In the genomic region with DNA sequence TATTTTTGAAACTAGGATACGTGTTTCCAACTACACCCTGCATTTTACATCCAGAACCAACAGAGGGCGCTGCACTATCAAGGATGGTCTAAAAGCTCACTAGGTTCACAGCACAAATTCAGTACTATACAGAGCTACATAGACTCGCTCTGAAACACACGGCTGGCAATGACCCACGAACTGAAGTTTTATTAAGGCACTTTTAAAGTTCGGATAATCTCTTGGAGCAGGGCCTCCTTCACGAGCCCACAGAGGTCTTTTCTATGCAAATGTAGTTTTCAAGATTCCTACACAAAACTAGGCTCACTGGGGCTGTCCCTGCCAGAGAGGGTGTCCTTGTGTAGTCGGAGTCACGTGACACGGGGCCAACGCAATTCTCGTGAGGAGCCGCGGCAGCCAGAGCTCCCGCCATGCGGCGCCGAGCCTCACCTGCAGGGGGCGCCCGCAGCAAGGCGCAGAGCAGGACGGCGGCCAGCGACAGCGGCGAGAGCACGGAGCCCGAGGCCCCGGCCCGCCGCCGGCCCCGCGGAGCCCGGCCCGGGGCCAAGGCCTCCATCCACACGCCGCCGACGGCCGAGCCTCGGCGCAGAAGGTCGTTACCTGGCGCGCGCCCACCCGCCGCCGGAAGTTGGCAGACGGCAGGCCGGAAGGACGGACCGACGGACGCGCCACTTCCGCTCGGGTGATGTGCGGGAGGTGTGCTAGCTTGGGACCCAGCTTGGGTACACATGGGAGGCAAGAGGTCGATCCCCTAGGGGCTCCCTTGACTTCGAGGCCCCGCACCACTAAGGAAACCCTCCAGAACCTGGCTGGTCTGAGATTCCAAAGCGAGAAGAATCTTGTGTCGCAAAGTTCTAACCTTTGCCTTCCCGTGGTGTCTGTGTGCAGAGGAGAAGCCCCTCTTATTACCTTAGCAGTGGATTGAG, we compare ENCODE assay signal across 7 mouse cellular contexts. TPM values are rescaled to one million over a fixed set of nuclear protein-coding genes. Genes with fewer than 3 reads are reported as not detected.
DNase-seq lines count a peak whose midpoint lies in the region; ATAC-seq lines count a peak whose summit lies in the region.

TSS of gene Spata48 (plus strand) at position 460 of the 926 bp plus-strand sequence.
TSS of gene Zpbp (minus strand) at position 774 of the 926 bp plus-strand sequence.

- peak; percentile 74 to 86 for DNase-seq in adrenal gland, adult 18-20 months (ENCODE audit: low spot score in 2 of 2)
- peak; percentile 94 for DNase-seq in embryo, embryonic 11 days
- DNase-seq in gastrocnemius, postnatal 36 days: peak; percentile 65 to 74
- peak; percentile 91 to 92 for DNase-seq in left cerebral cortex, postnatal 25 days (ENCODE audit: low spot score in 2 of 2)
- DNase-seq in midbrain, embryonic 10.5 days (ENCODE audit: low spot score): peak; percentile 92
- peak; percentile 69 for DNase-seq in skeletal muscle tissue, adult 2 months (ENCODE audit: low read depth, low spot score)

- H3K9ac ChIP-seq in intestine, embryonic 15.5 days: peak within 1 kb of the TSS; percentile 64

- intact Hi-C loops in gastrocnemius, postnatal 36 days (cut with DNase I): no loop called here
- intact Hi-C loops in left cerebral cortex, postnatal 25 days (cut with DNase I): loop anchor here (2.0 kb wide), 1 partner anchor 325 kb away; no protein-coding TSS in a partner anchor

- WGBS in intestine, embryonic 15.5 days: 3% methylated on average over 66 of the region's 66 CpGs
- whole genome bisulfite sequencing in midbrain, embryonic 10.5 days: 4% methylated on average over 66 of the region's 66 CpGs

- H3K4me2 ChIP-seq in intestine, embryonic 15.5 days (replicated peaks): peak within 1 kb of the TSS; percentile 80

- peak; percentile 99 for ATAC-seq in intestine, embryonic 15.5 days

- H3K4me1 ChIP-seq in intestine, embryonic 15.5 days (replicated peaks): no peaks in the 10 kb centered on the region
- peaks cover 8% of the 10 kb centered on the region for H3K4me1 ChIP-seq in midbrain, embryonic 10.5 days

- H3K4me3 ChIP-seq in intestine, embryonic 15.5 days (replicated peaks): peak within 1 kb of the TSS; percentile 64
- peak within 1 kb of the TSS; percentile 66 for H3K4me3 ChIP-seq in midbrain, embryonic 10.5 days

- H3K27me3 ChIP-seq in intestine, embryonic 15.5 days (replicated peaks): no peaks in the 10 kb centered on the region
- H3K27me3 ChIP-seq in midbrain, embryonic 10.5 days (ENCODE audit: low read depth, poor library complexity, severe bottlenecking): no peaks in the 10 kb centered on the region

- no peaks in the 10 kb centered on the region for H3K9me3 ChIP-seq in intestine, embryonic 15.5 days
- no peaks in the 10 kb centered on the region for H3K9me3 ChIP-seq in midbrain, embryonic 10.5 days (replicated peaks)

- H3K36me3 ChIP-seq in intestine, embryonic 15.5 days: no peaks in the 10 kb centered on the region
- no peaks in the 10 kb centered on the region for H3K36me3 ChIP-seq in midbrain, embryonic 10.5 days

- peak within 1 kb of the TSS; percentile 49 for H3K27ac ChIP-seq in intestine, embryonic 15.5 days
- H3K27ac ChIP-seq in midbrain, embryonic 10.5 days (replicated peaks): peak within 1 kb of the TSS; percentile 88

RNA-seq across cellular contexts. Expression of gene Spata48, which starts in this region (rescaled TPM):
- 1 to 10 TPM in 1 of 2 experiments, under 1 TPM in 1; 0.27 to 1.3 TPM for total RNA-seq in adrenal gland, adult 18-20 months (2021)
- total RNA-seq in gastrocnemius, postnatal 36 days (2021): under 1 TPM in 1 of 2 experiments, not detected in 1; 0.51 TPM
- polyA plus RNA-seq in intestine, embryonic 15.5 days (2015; fragmentation: Nextera tagmentation; extraction: Ambion mirVana): 0.98 TPM in 1 of 2 replicates, not detected in the other
- 1 to 10 TPM; 2.2 to 2.8 TPM for total RNA-seq in left cerebral cortex, postnatal 25 days (2021)
- polyA plus RNA-seq in midbrain, embryonic 10.5 days (2016; fragmentation: Nextera tagmentation; extraction: Ambion mirVana): 0.82 and 1.7 TPM in 2 replicates

RNA-seq across cellular contexts. Expression of gene Zpbp, which starts in this region (rescaled TPM):
- total RNA-seq in adrenal gland, adult 18-20 months (2021): under 1 TPM; 0.23 to 0.38 TPM
- under 1 TPM; 0.15 to 0.20 TPM for total RNA-seq in gastrocnemius, postnatal 36 days (2021)
- polyA plus RNA-seq in intestine, embryonic 15.5 days (2015; fragmentation: Nextera tagmentation; extraction: Ambion mirVana): 0.46 and 0.53 TPM in 2 replicates
- 1 to 10 TPM in 1 of 2 experiments, under 1 TPM in 1; 0.99 to 1.0 TPM for total RNA-seq in left cerebral cortex, postnatal 25 days (2021)
- 0.43 and 0.58 TPM in 2 replicates for polyA plus RNA-seq in midbrain, embryonic 10.5 days (2016; fragmentation: Nextera tagmentation; extraction: Ambion mirVana)

Comparison
In these comparisons a context has a peak if more than half of its experiments do, and no peak if none do; other contexts are left out.
1. Peak in every context shown above with its lines: DNase-seq, ATAC-seq, H3K4me3 ChIP-seq and H3K27ac ChIP-seq.
2. Peak in DNase-seq in gastrocnemius, postnatal 36 days; RNA of the genes that start here not detected or under 1 TPM.
3. Peak in ATAC-seq, H3K4me3 ChIP-seq, H3K27ac ChIP-seq, H3K9ac ChIP-seq and H3K4me2 ChIP-seq in intestine, embryonic 15.5 days; RNA of the genes that start here not detected or under 1 TPM.